Mouse (Mus musculus): Measurements from ENCODE around the gene AL731706.2. TPM values are rescaled to one million over a fixed set of nuclear protein-coding genes. Genes with fewer than 3 reads are reported as not detected.

AL731706.2 gene
- total RNA-seq, 2 experiments from 2014 or later: 20.5 to 31.5 TPM

GRCm38 (mm10) chr2:136835882-136836281 lies 49.6 kb downstream of the AL731706.2 start:
- intact Hi-C loops (cut with DNase I): loop anchor here (5.0 kb wide), 1 partner anchor 104 kb away; no protein-coding TSS in a partner anchor
- DNase-seq (ENCODE audit: low spot score in 2 of 2): peak; percentile 25 to 32

Other genes starting within 250 kb of the AL731706.2 start
- gene Snap25, start 172.2 kb downstream of the AL731706.2 start, total RNA-seq (2021): 1,000 to 10,000 TPM; 1,628 to 1,639 TPM
- gene Slx4ip, start 5.5 kb upstream of the AL731706.2 start, total RNA-seq (2021): 1 to 10 TPM; 9.1 to 9.4 TPM
- gene AL731706.1, start 5.7 kb upstream of the AL731706.2 start, total RNA-seq (2021): 10 to 100 TPM; 20.5 to 22.8 TPM
- gene Mkks, start 5.7 kb upstream of the AL731706.2 start, total RNA-seq (2021): 10 to 100 TPM; 21.0 to 31.6 TPM
- 1 to 10 TPM; 6.0 to 6.5 TPM for gene Jag1, start 231.0 kb upstream of the AL731706.2 start, total RNA-seq (2021)